Mouse (Mus musculus) lung, adult 2 months (tissue): ENCODE measurements around the gene Casp7.

Experiments
- CTCF ChIP-seq: fragments of 200-500 bp; IDR thresholded peaks from 2 replicates; pipeline ENCODE4 v1.5.1; 2011; ENCODE audit warnings: mild to moderate bottlenecking, low read length, control low read depth; ENCODE audit not compliant: insufficient read depth
- POLR2A ChIP-seq: fragments of 200-500 bp; IDR thresholded peaks from 2 replicates; pipeline ENCODE4 v1.6.1; 2011; ENCODE audit warnings: low read depth, mild to moderate bottlenecking, control low read depth, low read length, borderline replicate concordance; ENCODE audit errors: extremely low read depth

- TF ChIP-seq POLR2A (no peak), CTCF (no peak)
Observed at GRCm38 (mm10) chr19:56387726-56388302, 9.1 kb upstream of the Casp7 start.
